Comparison of ENCODE assay signal across 41 mouse cellular contexts in the genomic region with DNA sequence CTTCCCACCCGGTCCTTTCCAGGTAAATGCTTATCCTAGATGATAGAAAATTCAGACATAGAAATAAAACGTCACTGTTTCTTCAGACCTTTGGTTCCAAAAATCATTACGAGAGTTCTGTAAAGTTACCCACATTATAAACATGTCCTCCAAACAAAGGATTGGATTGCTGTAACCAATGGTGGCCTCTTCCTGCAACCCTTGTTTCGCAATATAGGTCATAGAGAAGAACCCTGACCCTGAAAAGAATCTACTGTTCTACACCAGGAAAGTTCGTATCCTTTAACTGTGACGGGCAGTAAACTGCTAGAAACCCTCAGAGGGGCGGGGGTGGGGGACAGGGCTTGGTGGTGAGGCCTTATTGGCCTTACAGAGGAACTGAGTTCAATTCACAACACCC. TPM values are rescaled to one million over a fixed set of nuclear protein-coding genes. Genes with fewer than 3 reads are reported as not detected.
"Had no signal": no experiment of that assay in that cellular context is flagged by ENCODE, and none has a peak within 500 bp of the region (broad histone marks: within the 10 kb centered on the region; RNA-seq: fewer than 3 reads in every experiment).

No protein-coding gene starts in this region.

- H3K4me2 ChIP-seq: heart, embryonic 11.5 days; heart, embryonic 12.5 days; heart, embryonic 13.5 days; heart, embryonic 15.5 days; hindbrain, embryonic 12.5 days; hindbrain, embryonic 13.5 days; hindbrain, embryonic 14.5 days; hindbrain, embryonic 15.5 days; intestine, embryonic 15.5 days; kidney, embryonic 15.5 days had no signal

- H3K9ac ChIP-seq: heart, embryonic 12.5 days; heart, embryonic 13.5 days; heart, embryonic 15.5 days; hindbrain, embryonic 12.5 days; hindbrain, embryonic 13.5 days; hindbrain, embryonic 14.5 days; hindbrain, embryonic 15.5 days; intestine, embryonic 15.5 days; kidney, embryonic 15.5 days had no signal

- H3K27ac ChIP-seq: heart, adult 2 months; heart, embryonic 10.5 days; heart, embryonic 13.5 days; heart, embryonic 15.5 days; hindbrain, embryonic 10.5 days; hindbrain, embryonic 12.5 days; hindbrain, embryonic 13.5 days; hindbrain, embryonic 14.5 days; hindbrain, embryonic 15.5 days; hindbrain, postnatal 0 days; intestine, embryonic 15.5 days; kidney, embryonic 15.5 days; kidney, postnatal 0 days; layer of hippocampus, adult 2 months had no signal

- H3K4me1 ChIP-seq: hindbrain, embryonic 10.5 days; hindbrain, embryonic 12.5 days; hindbrain, embryonic 13.5 days; hindbrain, embryonic 15.5 days; intestine, embryonic 15.5 days; kidney, embryonic 15.5 days had no signal

- H3K36me3 ChIP-seq: heart, embryonic 10.5 days; heart, embryonic 12.5 days; heart, embryonic 13.5 days; heart, embryonic 15.5 days; hindbrain, embryonic 10.5 days; hindbrain, embryonic 12.5 days; hindbrain, embryonic 13.5 days; hindbrain, embryonic 15.5 days; intestine, embryonic 15.5 days; kidney, embryonic 15.5 days had no signal

- H3K27me3 ChIP-seq: hindbrain, embryonic 12.5 days; hindbrain, embryonic 13.5 days; hindbrain, embryonic 15.5 days; intestine, embryonic 15.5 days; kidney, embryonic 15.5 days had no signal

- H3K4me3 ChIP-seq: heart, adult 2 months; heart, embryonic 10.5 days; heart, embryonic 12.5 days; heart, embryonic 13.5 days; heart, embryonic 15.5 days; hindbrain, embryonic 10.5 days; hindbrain, embryonic 12.5 days; hindbrain, embryonic 13.5 days; hindbrain, embryonic 15.5 days; intestine, embryonic 15.5 days; kidney, embryonic 15.5 days; layer of hippocampus, adult 2 months had no signal

- DNase-seq: heart, adult 18-20 months; heart, adult 2 months; heart, postnatal 10 days; heart, postnatal 14 days; heart, postnatal 36 days; heart, postnatal 4 days; kidney, adult 11 months; kidney, adult 18-20 months; kidney, adult 2 months; kidney, adult 8-10 months; kidney, adult 9 months; kidney, postnatal 10 days; kidney, postnatal 14 days; kidney, postnatal 25 days; kidney, postnatal 36 days; kidney, postnatal 4 days; layer of hippocampus, adult 9-11 months had no signal

- H3K9me3 ChIP-seq: heart, embryonic 10.5 days; heart, embryonic 15.5 days; hindbrain, embryonic 10.5 days; hindbrain, embryonic 12.5 days; hindbrain, embryonic 13.5 days; hindbrain, embryonic 15.5 days; intestine, embryonic 15.5 days; kidney, embryonic 15.5 days had no signal

- ATAC-seq: hindbrain, embryonic 16.5 days; hindbrain, postnatal 0 days; inflammation-experienced regulatory T-cells, adult 6 months; intestine, embryonic 15.5 days; intestine, embryonic 16.5 days; intestine, postnatal 0 days had no signal

RNA-seq across cellular contexts. Expression of gene Aox4, which starts 2.6 kb away (rescaled TPM):
- total RNA-seq: heart, adult 18-20 months; heart, adult 2 months; heart, adult 8-10 months; heart, postnatal 10 days; heart, postnatal 14 days; heart, postnatal 25 days; heart, postnatal 36 days; heart, postnatal 4 days had no signal
- polyA plus RNA-seq: heart, adult 2 months; heart, postnatal 0 days; hindbrain, embryonic 11.5 days; inflammation-experienced regulatory T-cells, adult 6 months; intestine, postnatal 0 days; large intestine, adult 2 months had no signal
